Mouse (Mus musculus) kidney, postnatal 0 days (tissue): ENCODE data around the gene Ecm2. TPM values are rescaled to one million over a fixed set of nuclear protein-coding genes. Genes with fewer than 3 reads are reported as not detected.

Experiments
- ATAC-seq: fragments of 200-750 bp; cut with Nextera tagmentation; replicated peaks from 2 replicates; pipeline ENCODE4 v1.8.0; 2017; ENCODE audit warnings: low read depth, moderate number of reproducible peaks, moderate TSS enrichment, moderate library complexity; ENCODE audit not compliant: low FRiP score
- DNase-seq: peaks from one replicate; pipeline ENCODE4 v3.0.0-alpha.2; 2016; ENCODE audit warnings: low spot score
- H3K27ac ChIP-seq: fragments of 300-500 bp; sonication (generic); 2 replicates; pipeline ENCODE4 v1.5.1; 2014; ENCODE audit warnings: mild to moderate bottlenecking
- H3K27me3 ChIP-seq: fragments of 300-500 bp; sonication (generic); 2 replicates; pipeline ENCODE4 v1.6.1; 2014; ENCODE audit warnings: low read length, mixed read lengths; ENCODE audit not compliant: insufficient read depth
- H3K36me3 ChIP-seq: fragments of 300-500 bp; sonication (generic); 2 replicates; pipeline ENCODE4 v1.6.1; 2014; ENCODE audit warnings: low read length, mixed read lengths; ENCODE audit not compliant: insufficient read depth
- H3K4me1 ChIP-seq: fragments of 300-500 bp; sonication (generic); replicated peaks from 2 replicates; pipeline ENCODE4 v1.6.1; 2014; ENCODE audit warnings: antibody characterized with exemption, low read length, mixed read lengths; ENCODE audit not compliant: insufficient read depth
- H3K4me2 ChIP-seq: fragments of 300-500 bp; sonication (generic); 2 replicates; pipeline ENCODE4 v1.6.1; 2014; ENCODE audit warnings: mild to moderate bottlenecking, low read length, moderate library complexity, mixed read lengths
- H3K4me3 ChIP-seq: fragments of 300-500 bp; sonication (generic); replicated peaks from 2 replicates; pipeline ENCODE4 v1.5.1; 2014; ENCODE audit warnings: low read depth, low read length
- H3K9ac ChIP-seq: fragments of 300-500 bp; sonication (generic); 2 replicates; pipeline ENCODE4 v1.6.1; 2014; ENCODE audit warnings: low read depth, low read length
- H3K9me3 ChIP-seq: fragments of 300-500 bp; sonication (generic); replicated peaks from 2 replicates; pipeline ENCODE4 v1.6.1; 2016; ENCODE audit warnings: low read length, inconsistent platforms, mixed read lengths
- CTCF ChIP-seq: IDR thresholded peaks from 2 replicates; pipeline ENCODE4 v1.5.1; 2016; ENCODE audit warnings: antibody characterized with exemption, low read depth, mild to moderate bottlenecking, moderate library complexity
- WGBS: fragments of 180-500 bp; shearing (Covaris S2); extraction: QIAGEN DNeasy Blood & Tissue Kit; methylation state at CpG from one replicate; pipeline ENCODE4 v1.1.7; 2014; 5-methylcytosine and 5-hydroxymethylcytosine counted together
- polyA plus RNA-seq: library from polyadenylated mRNA; unstranded; fragments of >200 nt; fragmentation: Nextera tagmentation; extraction: Ambion mirVana; gene quantifications from 2 replicates; pipeline ENCODE4 v1.2.1, GENCODE M21; 2015

Ecm2 gene
- polyA plus RNA-seq, 1 experiment from 2014 or later = 2.5 TPM

DNA sequence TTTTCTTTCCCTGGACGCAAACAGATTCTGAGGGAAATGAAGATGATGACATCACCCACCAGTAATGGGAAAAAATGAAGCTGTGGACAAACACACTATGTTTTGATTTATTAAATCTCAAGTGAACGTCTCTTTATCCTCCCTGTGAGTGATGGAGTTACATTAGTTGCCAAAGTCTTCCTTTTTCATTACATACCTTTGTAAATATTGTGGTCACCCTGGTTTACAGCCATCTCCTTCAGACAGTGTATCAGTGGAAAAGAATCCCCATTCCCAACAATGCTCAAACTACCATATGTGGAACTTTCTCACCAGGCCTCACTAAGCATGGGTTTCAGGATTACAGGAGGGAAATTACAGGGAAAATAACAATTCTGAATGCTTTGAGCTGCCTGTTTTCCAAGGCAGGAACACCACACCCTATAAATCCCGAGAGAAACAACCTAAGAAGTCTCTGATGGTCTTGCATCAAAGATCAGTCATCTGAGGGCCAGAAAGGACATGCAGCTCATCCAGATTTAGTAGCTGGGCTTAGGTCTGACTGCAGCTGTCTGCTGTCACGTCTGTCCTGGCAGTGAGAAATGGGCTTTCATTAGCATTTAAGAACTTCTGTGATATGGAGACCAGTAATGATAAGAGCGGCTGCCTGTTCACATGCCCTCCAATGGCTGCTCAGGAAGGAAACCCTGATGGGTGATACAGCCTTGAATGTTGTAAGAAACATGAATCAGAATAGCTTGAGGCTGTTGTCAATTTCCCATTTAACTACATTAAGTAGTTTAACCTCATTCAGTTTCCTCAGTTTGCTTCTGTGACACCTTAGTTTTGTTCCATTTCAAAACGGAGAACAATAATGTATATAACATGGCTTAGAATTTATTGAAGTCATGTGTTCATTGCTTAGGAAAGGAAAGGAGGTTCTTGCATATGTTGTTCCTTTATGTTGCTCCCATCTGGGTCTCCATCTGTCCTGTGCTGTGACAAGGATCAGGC is 11.9 kb upstream of the Ecm2 start, which contains the start of gene Tes3-ps:
Gene Tes3-ps, plus strand, starts transcription at position 943 of the 993 bp plus-strand sequence.
- ATAC-seq (no peak), DNase-seq (no peak)
- no peaks in the 10 kb centered on the region for H3K4me1 ChIP-seq
- no peak for TF ChIP-seq CTCF
- H3K27ac ChIP-seq = no peak within 1 kb of the TSS
- no peaks in the 10 kb centered on the region for H3K27me3 ChIP-seq
- H3K36me3 ChIP-seq = no peaks in the 10 kb centered on the region
- no peaks in the 10 kb centered on the region for H3K9me3 ChIP-seq
- no peak within 1 kb of the TSS for H3K4me3 ChIP-seq
- no peak within 1 kb of the TSS for H3K9ac ChIP-seq
- no peak within 1 kb of the TSS for H3K4me2 ChIP-seq
- WGBS = 55% methylated on average over 6 of the region's 6 CpGs

DNA sequence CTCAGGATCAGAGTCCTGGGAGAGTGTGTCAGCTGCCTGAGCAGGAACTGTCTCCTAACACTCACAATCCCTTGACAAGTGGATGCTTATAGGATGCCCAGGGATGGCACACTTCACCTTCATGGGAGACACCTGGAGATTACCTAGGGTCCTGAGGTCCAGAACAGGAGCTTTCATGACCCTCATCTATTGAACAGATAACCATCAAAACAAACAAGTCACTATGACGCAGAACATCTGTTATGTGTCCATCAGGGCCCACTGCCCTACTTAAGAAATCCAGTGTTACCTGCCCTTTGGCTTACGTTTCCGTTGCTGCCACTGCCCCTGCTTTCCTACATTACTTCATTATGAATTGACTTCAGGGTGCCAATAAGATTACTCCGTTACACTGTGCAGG is 1.2 kb downstream of the Ecm2 start:
- DNase-seq = no peak
- no peak for ATAC-seq
- Histone ChIP-seq H3K9ac (no peak overlapping the region), H3K9me3 (no peaks in the 10 kb centered on the region), H3K36me3 (no peaks in the 10 kb centered on the region), H3K4me1 (no peaks in the 10 kb centered on the region), H3K4me3 (no peak overlapping the region), H3K27me3 (no peaks in the 10 kb centered on the region), H3K27ac (no peak overlapping the region), H3K4me2 (no peak overlapping the region; the same call in 1 of the 2 replicates)
- TF ChIP-seq CTCF = no peak
- 85% methylated on average over 4 of the region's 4 CpGs for WGBS

DNA sequence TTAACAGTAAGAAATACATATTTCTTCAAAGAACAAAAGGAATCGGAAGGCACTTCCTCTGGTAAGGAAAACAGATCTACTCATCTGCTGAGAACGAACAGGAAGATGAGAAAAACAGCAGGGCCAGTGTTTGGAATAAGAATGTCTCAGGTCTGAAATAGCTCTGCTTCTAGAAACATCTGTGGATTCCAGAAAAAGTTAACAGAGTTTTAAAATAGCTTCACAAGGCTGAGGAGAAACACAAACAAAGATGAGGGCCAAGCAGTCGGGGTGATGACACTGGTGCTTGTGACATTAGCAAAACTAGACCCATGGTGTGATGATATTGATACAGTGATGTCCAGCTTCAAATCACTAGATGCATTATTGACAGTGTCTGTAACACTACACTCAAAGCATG is 2.6 kb downstream of the Ecm2 start:
- Histone ChIP-seq H3K9me3 (no peaks in the 10 kb centered on the region), H3K9ac (no peak overlapping the region), H3K4me1 (no peaks in the 10 kb centered on the region), H3K4me2 (no peak overlapping the region), H3K27ac (no peak overlapping the region), H3K4me3 (no peak overlapping the region), H3K27me3 (no peaks in the 10 kb centered on the region), H3K36me3 (no peaks in the 10 kb centered on the region)
- WGBS = 62% methylated on average over 3 of the region's 3 CpGs
- TF ChIP-seq CTCF = no peak
- ATAC-seq (no peak), DNase-seq (no peak)

DNA sequence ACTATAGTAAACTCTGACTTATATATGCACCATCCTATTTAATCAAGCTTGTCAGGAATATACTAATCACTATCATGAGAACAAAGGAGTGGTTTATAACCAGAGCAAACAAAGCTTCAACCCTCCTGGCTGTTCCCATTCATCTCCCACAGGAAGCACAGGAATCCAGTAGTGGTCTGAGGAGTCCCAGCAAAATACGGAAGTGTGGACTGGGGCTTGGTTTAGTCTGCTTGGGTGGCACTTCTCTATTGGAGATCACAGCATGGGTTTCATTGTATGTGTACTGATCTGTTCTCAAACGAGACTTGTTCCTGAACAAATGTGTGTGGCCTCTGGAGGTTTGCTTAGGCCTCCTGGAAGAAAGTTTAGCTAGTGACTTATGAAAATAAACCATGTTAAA is 14.2 kb downstream of the Ecm2 start:
- Histone ChIP-seq H3K9me3 (no peaks in the 10 kb centered on the region), H3K27me3 (no peaks in the 10 kb centered on the region), H3K9ac (no peak overlapping the region), H3K4me3 (no peak overlapping the region), H3K36me3 (no peaks in the 10 kb centered on the region), H3K4me1 (no peaks in the 10 kb centered on the region), H3K4me2 (no peak overlapping the region), H3K27ac (no peak overlapping the region)
- 51% methylated on average over 2 of the region's 2 CpGs for WGBS
- DNase-seq (no peak), ATAC-seq (no peak)
- TF ChIP-seq CTCF = no peak

DNA sequence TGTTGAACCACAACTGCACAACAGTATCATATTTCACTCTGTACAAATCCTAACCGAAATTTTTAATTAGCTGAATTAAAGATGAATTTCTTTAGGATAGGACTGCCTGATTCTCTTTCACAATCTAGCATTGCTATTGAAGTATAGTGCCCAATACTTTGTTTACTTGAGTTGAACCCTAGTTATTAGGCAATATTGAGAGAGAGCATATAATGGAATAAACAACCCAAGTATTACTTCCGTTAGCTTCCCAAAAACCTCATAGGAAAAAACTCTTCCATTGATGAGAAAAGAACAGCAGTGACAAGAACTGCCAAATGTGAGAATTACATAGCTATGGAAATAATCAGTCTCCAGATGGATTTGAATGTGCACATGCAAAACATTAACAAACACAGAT is 21.6 kb downstream of the Ecm2 start:
- no peak overlapping the region for H3K27ac ChIP-seq
- ATAC-seq = no peak

DNA sequence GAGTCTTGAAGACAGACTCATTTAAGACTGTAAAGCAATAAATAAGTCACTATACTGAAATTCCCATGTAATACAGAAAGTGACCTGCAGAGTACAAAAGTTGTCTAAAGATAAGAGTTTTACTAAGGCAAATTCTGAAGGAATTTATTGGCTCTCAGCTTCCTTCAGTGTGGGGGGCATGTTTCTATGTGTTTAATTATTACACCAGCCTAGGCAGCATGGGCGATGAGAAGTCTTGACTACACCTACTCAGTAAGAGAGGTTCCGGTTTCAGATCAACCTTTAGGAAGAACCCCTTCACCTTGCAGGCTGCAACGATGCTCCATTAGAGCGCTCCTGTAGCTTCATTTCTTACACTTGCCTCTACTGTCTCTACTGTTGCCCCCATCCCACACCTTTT is 26.0 kb downstream of the Ecm2 start:
- 94% methylated on average over 4 of the region's 4 CpGs for WGBS
- H3K4me3 ChIP-seq = no peak overlapping the region
- TF ChIP-seq CTCF = no peak
- no peak overlapping the region for H3K9ac ChIP-seq
- no peaks in the 10 kb centered on the region for H3K9me3 ChIP-seq
- no peaks in the 10 kb centered on the region for H3K4me1 ChIP-seq
- DNase-seq = no peak
- no peak for ATAC-seq
- no peak overlapping the region for H3K4me2 ChIP-seq
- no peaks in the 10 kb centered on the region for H3K36me3 ChIP-seq
- no peaks in the 10 kb centered on the region for H3K27me3 ChIP-seq
- no peak overlapping the region for H3K27ac ChIP-seq

More for the DNA sequence above, 21.6 kb downstream of the Ecm2 start:
- no peaks in the 10 kb centered on the region for H3K27me3 ChIP-seq
- H3K9ac ChIP-seq = no peak overlapping the region
- H3K4me3 ChIP-seq = no peak overlapping the region
- no peak for DNase-seq
- WGBS = 63% methylated on average over 2 of the region's 2 CpGs
- no peaks in the 10 kb centered on the region for H3K36me3 ChIP-seq
- no peak overlapping the region for H3K4me2 ChIP-seq
- H3K4me1 ChIP-seq = no peaks in the 10 kb centered on the region
- no peaks in the 10 kb centered on the region for H3K9me3 ChIP-seq
- no peak for TF ChIP-seq CTCF
